Mouse (Mus musculus): ENCODE measurements around the gene Capns2. TPM values are rescaled to one million over a fixed set of nuclear protein-coding genes. Genes with fewer than 3 reads are reported as not detected.

The Capns2 gene
- 0.25 TPM in 1 of 2 replicates, not detected in the other for polyA plus RNA-seq (2015; fragmentation: Nextera tagmentation; extraction: Ambion mirVana)

GRCm38 (mm10) chr8:92901107-92901506, at the start of gene Capns2:
Capns2 (plus strand) TSS chr8:92901407.
- Histone ChIP-seq H3K4me3 (replicated peaks; ENCODE audit: low read length) (no peak within 1 kb of the TSS), H3K4me2 (ENCODE audit: low read length) (no peak within 1 kb of the TSS), H3K9ac (replicated peaks; ENCODE audit: low read depth, low read length) (no peak within 1 kb of the TSS), H3K36me3 (ENCODE audit: control insufficient read depth, insufficient read depth) (no peaks in the 10 kb centered on the region), H3K27me3 (replicated peaks; ENCODE audit: control insufficient read depth, insufficient read depth, low read length) (no peaks in the 10 kb centered on the region), H3K27ac (ENCODE audit: low read length) (no peak within 1 kb of the TSS), H3K4me1 (replicated peaks; ENCODE audit: control insufficient read depth, insufficient read depth, low read length) (peaks cover 4% of the 10 kb centered on the region), H3K9me3 (ENCODE audit: control insufficient read depth, low read length) (no peaks in the 10 kb centered on the region)
- no peak for ATAC-seq
- WGBS = over 99% methylated on average over 5 of the region's 5 CpGs

GRCm38 (mm10) chr8:92853188-92853983, 47.8 kb upstream of the Capns2 start:
- WGBS = 67% methylated on average over 18 of the region's 18 CpGs
- ATAC-seq = no peak
- H3K4me3 ChIP-seq (replicated peaks; ENCODE audit: low read length) = no peak overlapping the region
- H3K9me3 ChIP-seq (ENCODE audit: control insufficient read depth, low read length) = no peaks in the 10 kb centered on the region
- peaks cover 2% of the 10 kb centered on the region; the same call in 1 of the 2 replicates for H3K27me3 ChIP-seq (replicated peaks; ENCODE audit: control insufficient read depth, insufficient read depth, low read length)
- H3K36me3 ChIP-seq (ENCODE audit: control insufficient read depth, insufficient read depth) = no peaks in the 10 kb centered on the region
- H3K4me1 ChIP-seq (replicated peaks; ENCODE audit: control insufficient read depth, insufficient read depth, low read length) = 0 out of 2 replicates have a peak, but pooled peaks cover 4% of the 10 kb centered on the region
- H3K27ac ChIP-seq (ENCODE audit: low read length) = no peak overlapping the region
- H3K4me2 ChIP-seq (ENCODE audit: low read length) = no peak overlapping the region
- no peak overlapping the region for H3K9ac ChIP-seq (replicated peaks; ENCODE audit: low read depth, low read length)

GRCm38 (mm10) chr8:92854673-92855072, 46.5 kb upstream of the Capns2 start:
- Histone ChIP-seq H3K4me1 (replicated peaks; ENCODE audit: control insufficient read depth, insufficient read depth, low read length) (0 out of 2 replicates have a peak, but pooled peaks cover 4% of the 10 kb centered on the region), H3K4me3 (replicated peaks; ENCODE audit: low read length) (peak overlapping the region; percentile 53; the same call in 1 of the 2 replicates), H3K4me2 (ENCODE audit: low read length) (peak overlapping the region; percentile 69), H3K9ac (replicated peaks; ENCODE audit: low read depth, low read length) (no peak overlapping the region), H3K27ac (ENCODE audit: low read length) (no peak overlapping the region), H3K36me3 (ENCODE audit: control insufficient read depth, insufficient read depth) (no peaks in the 10 kb centered on the region), H3K27me3 (replicated peaks; ENCODE audit: control insufficient read depth, insufficient read depth, low read length) (peaks cover 2% of the 10 kb centered on the region; the same call in 1 of the 2 replicates), H3K9me3 (ENCODE audit: control insufficient read depth, low read length) (no peaks in the 10 kb centered on the region)
- ATAC-seq = no peak
- WGBS = 86% methylated on average over 3 of the region's 3 CpGs

GRCm38 (mm10) chr8:92855171-92855894, 45.9 kb upstream of the Capns2 start, which contains the start of gene Lpcat2:
Lpcat2 (plus strand) TSS chr8:92855339.
- H3K27me3 ChIP-seq (replicated peaks; ENCODE audit: control insufficient read depth, insufficient read depth, low read length) = peaks cover 2% of the 10 kb centered on the region; the same call in 1 of the 2 replicates
- WGBS = under 1% methylated on average over 50 of the region's 50 CpGs
- H3K36me3 ChIP-seq (ENCODE audit: control insufficient read depth, insufficient read depth) = no peaks in the 10 kb centered on the region
- 0 out of 2 replicates have a peak, but pooled peaks cover 4% of the 10 kb centered on the region for H3K4me1 ChIP-seq (replicated peaks; ENCODE audit: control insufficient read depth, insufficient read depth, low read length)
- no peak within 1 kb of the TSS for H3K27ac ChIP-seq (ENCODE audit: low read length)
- no peaks in the 10 kb centered on the region for H3K9me3 ChIP-seq (ENCODE audit: control insufficient read depth, low read length)
- peak within 1 kb of the TSS; percentile 63 for H3K9ac ChIP-seq (replicated peaks; ENCODE audit: low read depth, low read length)
- ATAC-seq = peak; percentile 70
- H3K4me2 ChIP-seq (ENCODE audit: low read length) = peak within 1 kb of the TSS; percentile 69
- H3K4me3 ChIP-seq (replicated peaks; ENCODE audit: low read length) = peak within 1 kb of the TSS; percentile 53

GRCm38 (mm10) chr8:92856273-92856986, 44.8 kb upstream of the Capns2 start:
- Histone ChIP-seq H3K4me1 (replicated peaks; ENCODE audit: control insufficient read depth, insufficient read depth, low read length) (0 out of 2 replicates have a peak, but pooled peaks cover 4% of the 10 kb centered on the region), H3K4me3 (replicated peaks; ENCODE audit: low read length) (no peak overlapping the region), H3K4me2 (ENCODE audit: low read length) (no peak overlapping the region), H3K9me3 (ENCODE audit: control insufficient read depth, low read length) (no peaks in the 10 kb centered on the region), H3K36me3 (ENCODE audit: control insufficient read depth, insufficient read depth) (no peaks in the 10 kb centered on the region), H3K27me3 (replicated peaks; ENCODE audit: control insufficient read depth, insufficient read depth, low read length) (peaks cover 2% of the 10 kb centered on the region; the same call in 1 of the 2 replicates), H3K9ac (replicated peaks; ENCODE audit: low read depth, low read length) (no peak overlapping the region), H3K27ac (ENCODE audit: low read length) (no peak overlapping the region)
- 94% methylated on average over 7 of the region's 7 CpGs for WGBS
- ATAC-seq = no peak

- Histone ChIP-seq H3K27ac (ENCODE audit: low read length) (no peak overlapping the region), H3K9ac (replicated peaks; ENCODE audit: low read depth, low read length) (no peak overlapping the region), H3K4me3 (replicated peaks; ENCODE audit: low read length) (no peak overlapping the region), H3K36me3 (ENCODE audit: control insufficient read depth, insufficient read depth) (no peaks in the 10 kb centered on the region), H3K9me3 (ENCODE audit: control insufficient read depth, low read length) (no peaks in the 10 kb centered on the region), H3K4me2 (ENCODE audit: low read length) (no peak overlapping the region), H3K4me1 (replicated peaks; ENCODE audit: control insufficient read depth, insufficient read depth, low read length) (0 out of 2 replicates have a peak, but pooled peaks cover 4% of the 10 kb centered on the region), H3K27me3 (replicated peaks; ENCODE audit: control insufficient read depth, insufficient read depth, low read length) (peaks cover 2% of the 10 kb centered on the region; the same call in 1 of the 2 replicates)
- ATAC-seq = no peak
- WGBS = 73% methylated on average over 14 of the region's 14 CpGs
These were observed 42.6 kb upstream of the Capns2 start for GRCm38 (mm10) chr8:92858475-92859182.

- 90% methylated on average over 1 of the region's 1 CpGs for WGBS
- H3K27ac ChIP-seq (ENCODE audit: low read length) = no peak overlapping the region
- no peak for ATAC-seq
- H3K9me3 ChIP-seq (ENCODE audit: control insufficient read depth, low read length) = no peaks in the 10 kb centered on the region
- H3K9ac ChIP-seq (replicated peaks; ENCODE audit: low read depth, low read length) = no peak overlapping the region
- H3K36me3 ChIP-seq (ENCODE audit: control insufficient read depth, insufficient read depth) = no peaks in the 10 kb centered on the region
- no peak overlapping the region for H3K4me3 ChIP-seq (replicated peaks; ENCODE audit: low read length)
- no peaks in the 10 kb centered on the region for H3K27me3 ChIP-seq (replicated peaks; ENCODE audit: control insufficient read depth, insufficient read depth, low read length)
- H3K4me2 ChIP-seq (ENCODE audit: low read length) = no peak overlapping the region
- H3K4me1 ChIP-seq (replicated peaks; ENCODE audit: control insufficient read depth, insufficient read depth, low read length) = no peaks in the 10 kb centered on the region
These were observed 39.2 kb upstream of the Capns2 start for GRCm38 (mm10) chr8:92861977-92862376.

GRCm38 (mm10) chr8:92870281-92870680, 30.9 kb upstream of the Capns2 start:
- no peak for ATAC-seq
- WGBS = 28% methylated on average over 7 of the region's 7 CpGs

More at GRCm38 (mm10) chr8:92870281-92870680, 30.9 kb upstream of the Capns2 start:
- no peak overlapping the region for H3K4me3 ChIP-seq (replicated peaks; ENCODE audit: low read length)
- H3K9me3 ChIP-seq (ENCODE audit: control insufficient read depth, low read length) = no peaks in the 10 kb centered on the region
- H3K4me2 ChIP-seq (ENCODE audit: low read length) = no peak overlapping the region
- H3K4me1 ChIP-seq (replicated peaks; ENCODE audit: control insufficient read depth, insufficient read depth, low read length) = 0 out of 2 replicates have a peak, but pooled peaks cover 2% of the 10 kb centered on the region
- H3K9ac ChIP-seq (replicated peaks; ENCODE audit: low read depth, low read length) = no peak overlapping the region
- no peaks in the 10 kb centered on the region for H3K36me3 ChIP-seq (ENCODE audit: control insufficient read depth, insufficient read depth)
- no peak overlapping the region for H3K27ac ChIP-seq (ENCODE audit: low read length)
- no peaks in the 10 kb centered on the region for H3K27me3 ChIP-seq (replicated peaks; ENCODE audit: control insufficient read depth, insufficient read depth, low read length)
